In the genomic region with DNA sequence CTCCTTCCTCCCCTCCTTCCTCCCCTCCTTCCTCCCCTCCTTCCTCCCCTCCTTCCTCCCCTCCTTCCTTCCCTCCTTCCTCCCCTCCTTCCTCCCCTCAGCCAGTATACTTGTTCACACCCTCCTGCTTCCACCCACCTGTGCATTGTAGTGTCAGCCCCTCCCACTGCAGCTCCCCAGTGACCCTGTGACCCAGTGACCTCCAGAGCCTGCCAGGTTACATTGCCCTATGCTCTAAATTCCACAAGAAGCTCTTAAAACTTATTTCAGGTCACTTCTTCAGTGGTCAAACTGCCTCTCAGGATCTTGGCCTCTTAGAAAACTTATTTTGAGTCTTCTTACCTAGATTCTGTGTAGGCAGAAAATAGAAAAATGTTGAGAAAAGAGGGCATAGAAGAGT, we compare ENCODE assay signal across 29 mouse cellular contexts.
DNase-seq lines count a peak whose midpoint lies in the region; ATAC-seq and TF ChIP-seq lines count a peak whose summit lies in the region.
"Had no signal": no experiment of that assay in that cellular context is flagged by ENCODE, and none has a peak within 500 bp of the region (broad histone marks: within the 10 kb centered on the region; RNA-seq: fewer than 3 reads in every experiment).

No protein-coding gene starts in this region.

- H3K4me2 ChIP-seq in kidney, embryonic 15.5 days, result no peak overlapping the region
- H3K4me2 ChIP-seq: embryonic facial prominence, embryonic 13.5 days; forebrain, embryonic 12.5 days; forebrain, embryonic 15.5 days; heart, embryonic 12.5 days; heart, embryonic 15.5 days; hindbrain, embryonic 13.5 days had no signal

- no peaks in the 10 kb centered on the region for H3K27me3 ChIP-seq in kidney, adult 2 months (replicated peaks; ENCODE audit: control insufficient read depth, insufficient read depth, low read length)
- no peaks in the 10 kb centered on the region for H3K27me3 ChIP-seq in kidney, embryonic 15.5 days
- H3K27me3 ChIP-seq: CH12.LX; embryonic facial prominence, embryonic 13.5 days; forebrain, embryonic 12.5 days; forebrain, embryonic 15.5 days; heart, embryonic 15.5 days; hindbrain, embryonic 13.5 days; Patski had no signal

- H3K9me3 ChIP-seq in kidney, embryonic 15.5 days (replicated peaks), result no peaks in the 10 kb centered on the region
- H3K9me3 ChIP-seq: embryonic facial prominence, embryonic 13.5 days; forebrain, embryonic 12.5 days; forebrain, embryonic 15.5 days; G1E; heart, embryonic 12.5 days; heart, embryonic 15.5 days; hindbrain, embryonic 10.5 days; hindbrain, embryonic 13.5 days had no signal

- H3K4me3 ChIP-seq in kidney, adult 2 months (ENCODE audit: insufficient read depth, low read depth, low read length), result no peak overlapping the region
- no peak overlapping the region for H3K4me3 ChIP-seq in kidney, embryonic 15.5 days (replicated peaks)
- H3K4me3 ChIP-seq: embryonic facial prominence, embryonic 13.5 days; erythroblast, embryonic 14.5 days; forebrain, embryonic 12.5 days; forebrain, embryonic 15.5 days; heart, embryonic 12.5 days; heart, embryonic 15.5 days; hindbrain, embryonic 10.5 days; hindbrain, embryonic 13.5 days had no signal

- TF ChIP-seq CTCF in kidney, adult 2 months (conservative IDR thresholded peaks at IDR 0.05; ENCODE audit: insufficient read depth, insufficient read length, low read depth, low read length), result no peak

- H3K9ac ChIP-seq in kidney, embryonic 15.5 days, result no peak overlapping the region
- H3K9ac ChIP-seq: embryonic facial prominence, embryonic 13.5 days; forebrain, embryonic 12.5 days; forebrain, embryonic 15.5 days; heart, embryonic 12.5 days; heart, embryonic 15.5 days; hindbrain, embryonic 13.5 days had no signal

- H3K27ac ChIP-seq in kidney, adult 2 months (ENCODE audit: insufficient read depth, low read depth, low read length), result no peak overlapping the region
- H3K27ac ChIP-seq in kidney, embryonic 15.5 days, result no peak overlapping the region
- H3K27ac ChIP-seq: embryonic facial prominence, embryonic 13.5 days; forebrain, embryonic 12.5 days; forebrain, embryonic 15.5 days; heart, embryonic 15.5 days; hindbrain, embryonic 10.5 days; hindbrain, embryonic 13.5 days had no signal

- no peak for TF ChIP-seq POLR2A in kidney, adult 2 months (IDR thresholded peaks at IDR 0.05; ENCODE audit: low read depth, low read length)

- no peak for ATAC-seq in kidney, embryonic 15.5 days (replicated peaks; ENCODE audit: low FRiP score)
- ATAC-seq: forebrain, embryonic 15.5 days; hindbrain, embryonic 16.5 days; Patski had no signal

- H3K36me3 ChIP-seq in kidney, adult 2 months (ENCODE audit: control insufficient read depth, insufficient read depth, low read length), result no peaks in the 10 kb centered on the region
- no peaks in the 10 kb centered on the region for H3K36me3 ChIP-seq in kidney, embryonic 15.5 days
- H3K36me3 ChIP-seq: forebrain, embryonic 12.5 days; forebrain, embryonic 15.5 days; heart, embryonic 15.5 days; hindbrain, embryonic 13.5 days had no signal

- H3K4me1 ChIP-seq in kidney, adult 2 months (ENCODE audit: control insufficient read depth, insufficient read depth, low read length), result peaks cover 8% of the 10 kb centered on the region; the same call in 1 of the 2 replicates
- H3K4me1 ChIP-seq in kidney, embryonic 15.5 days, result no peaks in the 10 kb centered on the region
- H3K4me1 ChIP-seq: forebrain, embryonic 12.5 days; forebrain, embryonic 15.5 days; heart, embryonic 15.5 days; hindbrain, embryonic 10.5 days; hindbrain, embryonic 13.5 days had no signal

- DNase-seq in kidney, adult 2 months, result peak; percentile 23
- DNase-seq in kidney, postnatal 36 days, result peak; percentile 33 to 41
- no peak for DNase-seq in kidney, adult 11 months
- peak; percentile 11 for DNase-seq in ZHBTc4 (ENCODE audit: low read depth, low spot score)
- peak; percentile 61 for DNase-seq in yolk sac, embryonic 10.5 days (ENCODE audit: low spot score)
- no peak for DNase-seq in left cerebral cortex, adult 9 months (ENCODE audit: low spot score in 2 of 2)
- DNase-seq: adrenal gland, adult 8-10 months; B cell, adult 2 months; cerebellum, adult 11 months; cerebellum, adult 2 months; cerebellum, adult 9-11 months; cerebellum, postnatal 25 days; gastrocnemius, postnatal 25 days; heart, adult 18-20 months; heart, postnatal 10 days; heart, postnatal 36 days had no signal

Comparison
In these comparisons a context has a peak if more than half of its experiments do, and no peak if none do; other contexts are left out.
1. DNase-seq: peak in kidney, adult 2 months (single experiment), kidney, postnatal 36 days (2 of 2), ZHBTc4 (single experiment) and yolk sac, embryonic 10.5 days (single experiment); none in kidney, adult 11 months (single experiment) and left cerebral cortex, adult 9 months (0 of 2).